Mouse (Mus musculus): ENCODE data around the gene Bad.

DNA sequence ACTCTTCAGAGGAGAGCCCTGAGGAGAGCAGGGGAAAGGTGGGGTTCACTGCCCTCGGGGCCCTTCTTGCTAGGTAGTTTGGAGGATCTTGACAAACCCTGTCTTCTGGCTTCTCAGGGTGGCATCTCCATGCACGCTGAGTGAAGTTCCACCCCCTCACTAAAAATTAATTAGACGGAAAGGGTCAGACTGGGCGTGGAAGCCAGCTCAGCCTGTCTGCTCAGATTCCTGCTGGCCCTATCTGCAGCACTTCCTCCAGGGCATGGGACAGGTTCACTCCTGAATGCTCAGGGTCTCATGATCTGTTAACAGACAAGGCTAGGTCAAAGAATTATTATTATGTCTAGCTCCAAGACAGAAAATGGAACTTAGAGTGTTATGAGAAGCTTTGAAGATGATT is 49.1 kb upstream of the Bad start:
- no peak for TF ChIP-seq CTCF (IDR thresholded peaks at IDR 0.05; ENCODE audit: borderline replicate concordance, control insufficient read depth, extremely low read depth, insufficient read depth, low read length, poor library complexity)
- TF ChIP-seq POLR2A (IDR thresholded peaks at IDR 0.05; ENCODE audit: control insufficient read depth, extremely low read depth, insufficient read depth, low read length, poor library complexity) = no peak

Data from thymus, adult 2 months (tissue).